8 mouse cellular contexts compared by ENCODE assay signal in the genomic region with DNA sequence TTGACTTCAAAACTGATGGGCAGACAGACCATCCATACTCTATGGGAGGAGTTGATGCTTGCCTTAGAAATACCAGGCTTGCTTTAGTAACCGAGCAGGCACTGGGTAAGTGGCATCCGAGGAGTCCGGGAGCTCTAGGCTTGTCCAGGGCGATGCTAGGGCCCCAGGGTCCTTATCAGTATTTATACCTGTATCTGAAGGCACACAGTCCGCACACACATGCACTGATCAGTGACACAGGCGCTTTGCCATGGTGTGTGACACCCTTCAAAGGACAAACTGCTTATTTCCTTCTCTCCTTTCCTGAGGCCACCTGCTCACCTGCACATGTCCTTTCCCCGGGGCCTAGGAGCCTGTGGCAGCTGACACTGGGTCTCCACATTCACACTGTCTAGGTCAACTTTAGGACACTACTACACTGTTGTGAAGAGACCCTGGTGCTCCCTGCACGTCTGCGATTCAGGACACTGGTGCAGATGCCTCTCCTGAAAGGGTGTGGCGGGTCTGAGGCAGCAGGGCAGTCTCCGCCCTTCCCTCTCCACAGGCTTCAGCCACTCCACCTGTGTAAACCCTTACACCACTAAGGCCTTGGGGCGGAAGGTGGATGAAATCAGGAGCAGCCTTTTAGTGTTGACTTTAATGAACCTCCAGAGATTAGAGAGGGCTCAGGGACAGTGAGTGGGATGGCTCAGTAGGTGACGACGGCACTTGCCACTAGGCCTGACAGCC. TPM values are rescaled to one million over a fixed set of nuclear protein-coding genes. Genes with fewer than 3 reads are reported as not detected.
DNase-seq lines count a peak whose midpoint lies in the region; ATAC-seq and TF ChIP-seq lines count a peak whose summit lies in the region.
"Had no signal": no experiment of that assay in that cellular context is flagged by ENCODE, and none has a peak within 500 bp of the region (broad histone marks: within the 10 kb centered on the region; RNA-seq: fewer than 3 reads in every experiment).

No protein-coding gene starts in this region.

- no peak overlapping the region for H3K4me2 ChIP-seq in lung, embryonic 14.5 days
- no peak overlapping the region for H3K4me2 ChIP-seq in forebrain, embryonic 14.5 days (ENCODE audit: low read length)
- H3K4me2 ChIP-seq in liver, embryonic 11.5 days = no peak overlapping the region
- no peak overlapping the region for H3K4me2 ChIP-seq in neural tube, embryonic 14.5 days (ENCODE audit: low read depth, low read length)

- no peak for DNase-seq in lung, embryonic 14.5 days
- no peak for DNase-seq in lung, adult 2 months
- no peak for DNase-seq in forebrain, embryonic 14.5 days (ENCODE audit: low spot score)
- DNase-seq in liver, embryonic 11.5 days (ENCODE audit: low spot score) = no peak
- no peak for DNase-seq in urinary bladder, adult 2 months (ENCODE audit: low spot score)
- DNase-seq in urinary bladder, postnatal 4 days (ENCODE audit: low spot score in 2 of 2) = no peak
- DNase-seq: thymus, postnatal 36 days had no signal

- H3K9ac ChIP-seq in lung, embryonic 14.5 days = no peak overlapping the region
- no peak overlapping the region; the same call in 1 of the 2 replicates for H3K9ac ChIP-seq in forebrain, embryonic 14.5 days (ENCODE audit: low read length)
- no peak overlapping the region for H3K9ac ChIP-seq in liver, embryonic 11.5 days (ENCODE audit: low read depth, low read length)
- H3K9ac ChIP-seq in neural tube, embryonic 14.5 days (replicated peaks; ENCODE audit: low read depth, low read length) = no peak overlapping the region; the same call in 1 of the 2 replicates

- H3K9me3 ChIP-seq in lung, embryonic 14.5 days (ENCODE audit: low read depth, low read length) = no peaks in the 10 kb centered on the region
- H3K9me3 ChIP-seq in forebrain, embryonic 14.5 days (replicated peaks; ENCODE audit: control insufficient read depth, low read length) = no peaks in the 10 kb centered on the region
- no peaks in the 10 kb centered on the region for H3K9me3 ChIP-seq in liver, embryonic 11.5 days (ENCODE audit: control insufficient read depth, low read length)
- no peaks in the 10 kb centered on the region for H3K9me3 ChIP-seq in neural tube, embryonic 14.5 days (ENCODE audit: control insufficient read depth, low read length)

- no peaks in the 10 kb centered on the region for H3K4me1 ChIP-seq in lung, embryonic 14.5 days (ENCODE audit: insufficient read depth)
- H3K4me1 ChIP-seq in lung, adult 2 months (ENCODE audit: control insufficient read depth, insufficient read depth, low read length) = no peaks in the 10 kb centered on the region
- peaks cover 7% of the 10 kb centered on the region; the same call in 1 of the 2 replicates for H3K4me1 ChIP-seq in forebrain, embryonic 14.5 days (ENCODE audit: control insufficient read depth, insufficient read depth, low read length)
- H3K4me1 ChIP-seq in liver, embryonic 11.5 days (replicated peaks; ENCODE audit: control insufficient read depth, insufficient read depth, low read length) = 0 out of 2 replicates have a peak, but pooled peaks cover 4% of the 10 kb centered on the region
- 0 out of 2 replicates have a peak, but pooled peaks cover 7% of the 10 kb centered on the region for H3K4me1 ChIP-seq in neural tube, embryonic 14.5 days (ENCODE audit: control insufficient read depth, insufficient read depth, low read length)

- no peak for TF ChIP-seq CTCF in lung, embryonic 14.5 days (IDR thresholded peaks at IDR 0.05; ENCODE audit: low read depth)
- TF ChIP-seq CTCF in lung, adult 2 months (IDR thresholded peaks at IDR 0.05; ENCODE audit: insufficient read depth, low read length) = no peak

- no peak overlapping the region for H3K27ac ChIP-seq in lung, embryonic 14.5 days (ENCODE audit: low read depth)
- peak overlapping the region; percentile 40; the same call in 1 of the 2 replicates for H3K27ac ChIP-seq in forebrain, embryonic 14.5 days (ENCODE audit: low read depth, low read length)
- H3K27ac ChIP-seq in liver, embryonic 11.5 days (ENCODE audit: low read depth, low read length) = no peak overlapping the region
- H3K27ac ChIP-seq in neural tube, embryonic 14.5 days (ENCODE audit: low read depth, low read length) = no peak overlapping the region; the same call in 1 of the 2 replicates

- H3K4me3 ChIP-seq in lung, embryonic 14.5 days (ENCODE audit: low read depth, low read length) = no peak overlapping the region
- H3K4me3 ChIP-seq in lung, adult 2 months (replicated peaks; ENCODE audit: extremely low read depth, low read depth, low read length) = no peak overlapping the region
- H3K4me3 ChIP-seq in forebrain, embryonic 14.5 days (ENCODE audit: low read depth, low read length) = no peak overlapping the region
- no peak overlapping the region for H3K4me3 ChIP-seq in liver, embryonic 11.5 days (ENCODE audit: low read depth, low read length)
- no peak overlapping the region for H3K4me3 ChIP-seq in neural tube, embryonic 14.5 days (ENCODE audit: low read depth, low read length)

- H3K27me3 ChIP-seq in lung, embryonic 14.5 days (ENCODE audit: insufficient read depth, low read length) = no peaks in the 10 kb centered on the region
- no peaks in the 10 kb centered on the region for H3K27me3 ChIP-seq in forebrain, embryonic 14.5 days (replicated peaks; ENCODE audit: control insufficient read depth, insufficient read depth, low read length)
- no peaks in the 10 kb centered on the region for H3K27me3 ChIP-seq in liver, embryonic 11.5 days (replicated peaks; ENCODE audit: control insufficient read depth, insufficient read depth, low read length)
- no peaks in the 10 kb centered on the region for H3K27me3 ChIP-seq in neural tube, embryonic 14.5 days (ENCODE audit: control insufficient read depth, insufficient read depth, low read length)

- ATAC-seq in lung, embryonic 14.5 days (ENCODE audit: insufficient read depth) = peak; percentile 61
- ATAC-seq in forebrain, embryonic 14.5 days = no peak
- ATAC-seq in liver, embryonic 11.5 days (replicated peaks; ENCODE audit: low FRiP score) = peak; percentile 71
- 0 out of 2 replicates have a peak, but pooled peaks have one; percentile 33 for ATAC-seq in neural tube, embryonic 14.5 days (ENCODE audit: low read depth)

- TF ChIP-seq POLR2A in lung, adult 2 months (IDR thresholded peaks at IDR 0.05; ENCODE audit: borderline replicate concordance, extremely low read depth, low read depth, low read length) = no peak

- 62% methylated on average over 14 of the region's 14 CpGs for WGBS in lung, embryonic 14.5 days
- WGBS in lung, adult 2 months = 75% methylated on average over 14 of the region's 14 CpGs
- WGBS in forebrain, embryonic 14.5 days = 87% methylated on average over 14 of the region's 14 CpGs
- WGBS in liver, embryonic 11.5 days = 73% methylated on average over 14 of the region's 14 CpGs
- WGBS in neural tube, embryonic 14.5 days = 86% methylated on average over 14 of the region's 14 CpGs

- H3K36me3 ChIP-seq in lung, embryonic 14.5 days (ENCODE audit: insufficient read depth) = peaks cover 12% of the 10 kb centered on the region; the same call in 1 of the 2 replicates
- 0 out of 2 replicates have a peak, but pooled peaks cover 2% of the 10 kb centered on the region for H3K36me3 ChIP-seq in forebrain, embryonic 14.5 days (ENCODE audit: control insufficient read depth, insufficient read depth, low read length)
- H3K36me3 ChIP-seq in liver, embryonic 11.5 days (ENCODE audit: control insufficient read depth, insufficient read depth, low read length) = peaks cover 6% of the 10 kb centered on the region; the same call in 1 of the 2 replicates
- no peaks in the 10 kb centered on the region for H3K36me3 ChIP-seq in neural tube, embryonic 14.5 days (ENCODE audit: control insufficient read depth, insufficient read depth, low read length)

RNA-seq across cellular contexts. Expression of gene Klhl8, which starts 55.4 kb away (rescaled TPM):
- polyA plus RNA-seq in lung, embryonic 14.5 days (2014; fragmentation: Nextera tagmentation; extraction: Ambion mirVana) = 9.4 and 11.1 TPM in 2 replicates
- polyA plus RNA-seq in lung, adult 2 months (2012; rRNA removed) = 5.0 and 9.0 TPM in 2 replicates
- polyA plus RNA-seq in forebrain, embryonic 14.5 days (2014; fragmentation: Nextera tagmentation; extraction: Ambion mirVana) = 41.1 and 46.5 TPM in 2 replicates
- 4.1 and 4.5 TPM in 2 replicates for polyA plus RNA-seq in liver, embryonic 11.5 days (2014; fragmentation: Nextera tagmentation; extraction: Ambion mirVana)
- 45.2 and 45.3 TPM in 2 replicates for polyA plus RNA-seq in neural tube, embryonic 14.5 days (2014; fragmentation: Nextera tagmentation; extraction: Ambion mirVana)
- polyA plus RNA-seq in urinary bladder, adult 2 months (2012; rRNA removed) = 9.4 and 11.6 TPM in 2 replicates
